Mouse (Mus musculus) embryonic fibroblast, embryonic 13.5 days (primary cell): ENCODE results near the gene Tmeff2. TPM values are rescaled to one million over a fixed set of nuclear protein-coding genes. Genes with fewer than 3 reads are reported as not detected.

Source experiments
- H3K27ac ChIP-seq: 2 replicates; pipeline ENCODE4 v1.5.1; 2012; ENCODE audit warnings: low read length, control low read depth, inconsistent platforms; ENCODE audit not compliant: insufficient read depth
- H3K4me1 ChIP-seq: 2 replicates; pipeline ENCODE4 v1.6.1; 2011; ENCODE audit warnings: low read length; ENCODE audit not compliant: control insufficient read depth, insufficient read depth
- H3K4me3 ChIP-seq: 2 replicates; pipeline ENCODE4 v1.5.1; 2011; ENCODE audit warnings: mild to moderate bottlenecking, control low read depth, low read length; ENCODE audit not compliant: insufficient read depth
- CTCF ChIP-seq: IDR thresholded peaks from 2 replicates; pipeline ENCODE4 v1.5.1; 2011; ENCODE audit warnings: mild to moderate bottlenecking, control low read depth, low read length, moderate library complexity, borderline replicate concordance; ENCODE audit not compliant: insufficient read depth
- POLR2A ChIP-seq: IDR thresholded peaks from 2 replicates; pipeline ENCODE4 v1.6.1; 2011; ENCODE audit warnings: low read depth, mild to moderate bottlenecking, control low read depth, low read length, moderate library complexity
- polyA plus RNA-seq: library from polyadenylated mRNA; stranded (reverse); fragments of >200 nt; gene quantifications from 2 replicates; pipeline ENCODE4 v1.2.4, GENCODE M21; 2011; ENCODE audit warnings: low read depth; ENCODE audit not compliant: missing spikeins, insufficient read length

Gene Tmeff2
- polyA plus RNA-seq, 1 experiment: 8.0 TPM

DNA sequence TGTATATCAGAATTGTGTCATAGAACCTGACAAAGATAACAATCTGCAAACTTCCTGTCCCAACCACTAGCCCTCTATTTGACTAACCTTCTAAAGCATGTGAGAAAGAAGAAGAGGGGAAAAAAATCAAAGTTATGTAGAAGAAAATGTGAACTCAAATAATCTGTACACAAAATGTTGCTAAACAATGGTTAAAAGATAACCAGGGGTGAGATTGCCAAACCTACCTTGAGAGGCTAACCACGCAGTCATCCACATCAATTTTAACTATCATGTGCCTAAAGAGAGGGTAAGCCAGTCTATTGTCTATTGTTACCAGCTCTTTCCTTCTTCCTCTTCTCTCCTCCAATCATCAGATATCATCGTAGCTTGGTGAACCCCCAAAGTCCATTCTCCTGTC is 35.0 kb downstream of the Tmeff2 start:
- peaks cover 4% of the 10 kb centered on the region; the same call in 1 of the 2 replicates for H3K4me1 ChIP-seq
- peak overlapping the region; percentile 47; the same call in 1 of the 2 replicates for H3K27ac ChIP-seq
- no peak overlapping the region for H3K4me3 ChIP-seq
- no peak for TF ChIP-seq CTCF
- TF ChIP-seq POLR2A: no peak

DNA sequence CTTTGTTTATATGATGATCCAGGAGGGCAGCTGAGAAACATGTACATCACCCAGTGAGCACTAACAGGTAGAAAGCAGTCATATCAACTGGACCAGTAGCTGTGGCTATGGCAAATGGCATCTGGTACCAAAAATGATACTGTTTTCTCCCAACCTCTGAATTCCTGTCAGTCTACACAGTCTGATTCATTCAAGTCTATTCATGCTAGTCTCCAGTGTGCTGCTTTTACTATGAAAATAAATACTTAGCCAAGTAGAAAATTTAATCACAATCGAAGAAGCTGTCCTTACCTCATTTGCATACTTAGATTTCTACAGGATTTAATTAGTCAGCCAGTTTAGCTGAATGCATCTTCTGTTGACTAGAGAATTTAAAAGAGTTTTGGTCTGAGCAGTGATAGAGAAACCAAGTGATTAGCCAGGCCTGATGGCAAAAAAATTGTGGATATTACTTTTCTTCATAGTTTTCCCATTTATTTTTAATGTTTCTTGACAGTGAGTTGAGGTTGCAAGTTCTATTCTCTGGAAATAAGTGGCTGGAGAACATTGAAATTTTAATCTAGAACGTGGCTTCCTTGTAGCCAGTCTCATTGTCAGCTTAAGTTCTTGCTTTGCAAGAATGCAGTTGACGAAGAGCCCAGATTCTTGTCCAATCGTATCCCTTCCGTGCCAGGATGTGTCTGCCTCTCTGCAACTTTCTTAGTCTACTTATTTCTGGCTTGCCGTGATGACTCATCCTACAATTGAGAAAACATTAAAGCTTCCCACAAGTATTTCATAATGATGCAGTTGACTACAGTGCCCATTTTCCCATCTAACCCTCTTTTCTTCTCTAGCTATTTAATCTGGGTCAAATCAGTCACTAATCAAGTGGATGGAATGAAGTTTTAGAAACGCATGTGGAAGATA is 39.9 kb downstream of the Tmeff2 start:
- peaks cover 6% of the 10 kb centered on the region; the same call in 1 of the 2 replicates for H3K4me1 ChIP-seq
- TF ChIP-seq POLR2A (no peak), CTCF (no peak)
- H3K4me3 ChIP-seq: no peak overlapping the region
- H3K27ac ChIP-seq: peak overlapping the region; percentile 57; the same call in 1 of the 2 replicates

DNA sequence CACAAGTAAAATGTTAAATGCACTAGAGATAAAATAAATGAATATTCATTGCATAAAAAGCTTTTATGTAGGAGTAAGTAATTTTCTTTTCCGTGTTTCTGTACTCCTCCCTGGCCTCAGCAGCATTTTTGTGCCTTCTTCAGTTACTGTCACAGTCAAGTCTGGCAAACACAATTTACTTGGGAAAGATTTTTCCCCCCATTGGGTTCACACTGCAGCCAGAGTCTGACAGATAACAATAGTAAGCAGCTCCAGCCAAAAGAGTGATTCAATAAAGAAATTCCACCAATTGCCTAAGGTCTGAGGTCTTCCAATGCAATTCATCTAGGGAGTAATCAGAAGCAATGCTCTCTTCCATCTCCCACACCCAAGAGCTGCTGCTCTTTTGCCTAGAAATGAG is 48.1 kb downstream of the Tmeff2 start:
- no peak for TF ChIP-seq POLR2A
- no peak for TF ChIP-seq CTCF
- Histone ChIP-seq H3K4me1 (no peaks in the 10 kb centered on the region), H3K4me3 (no peak overlapping the region), H3K27ac (no peak overlapping the region)

DNA sequence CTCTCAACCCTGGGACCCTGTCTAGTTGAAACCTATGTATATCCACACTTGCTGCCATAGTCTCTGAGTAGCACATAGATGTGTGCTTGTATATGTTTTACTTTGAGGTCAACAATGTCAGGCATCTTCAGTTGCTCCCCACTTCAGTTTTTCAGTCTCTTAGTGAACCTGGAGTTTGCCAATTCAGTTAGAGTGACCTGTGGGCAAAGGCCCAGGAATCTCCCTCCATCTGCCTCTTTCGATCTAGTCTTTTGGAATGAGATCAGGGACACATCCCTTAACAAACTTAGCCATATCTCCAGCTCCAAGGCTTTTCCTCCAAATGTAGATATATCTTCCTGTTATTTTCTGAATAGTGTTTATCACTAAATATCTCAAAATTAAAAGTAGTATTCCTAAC is 58.4 kb downstream of the Tmeff2 start:
- Histone ChIP-seq H3K4me3 (no peak overlapping the region), H3K4me1 (peaks cover 3% of the 10 kb centered on the region), H3K27ac (no peak overlapping the region)
- no peak for TF ChIP-seq POLR2A
- no peak for TF ChIP-seq CTCF

DNA sequence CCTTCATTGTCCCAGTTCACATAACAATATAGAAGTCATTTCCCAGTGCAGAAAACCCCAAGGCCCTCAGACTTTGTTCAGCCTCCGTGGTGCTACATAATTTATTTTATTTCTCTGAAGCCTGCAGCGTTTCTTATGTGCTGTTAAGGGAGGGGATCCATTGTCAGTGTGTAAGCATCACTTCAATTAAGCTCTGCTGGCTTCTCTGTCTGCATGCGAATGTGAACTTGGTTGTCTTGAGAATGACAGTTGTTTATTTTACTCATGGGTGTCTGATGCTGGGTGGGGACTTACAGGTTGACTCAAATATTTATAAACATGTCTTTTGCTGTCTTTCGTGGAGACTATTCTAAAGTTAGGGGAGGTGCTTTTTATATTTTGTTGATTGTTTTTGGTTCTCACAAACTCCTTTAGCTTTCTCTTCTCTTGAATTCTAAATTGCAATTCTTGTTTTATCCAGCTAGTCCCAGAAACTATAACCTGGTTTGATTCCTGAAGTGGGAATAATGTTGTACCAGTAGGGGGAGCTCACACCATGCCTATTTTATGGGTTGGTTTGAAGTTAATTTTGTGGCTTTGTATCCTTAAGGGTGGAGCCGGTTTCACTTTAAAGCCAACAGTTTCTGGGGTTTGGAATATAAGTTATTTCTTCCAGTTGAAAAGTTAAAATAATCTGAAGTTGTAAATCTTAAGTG is 61.7 kb downstream of the Tmeff2 start:
- H3K27ac ChIP-seq: peak overlapping the region; percentile 89
- TF ChIP-seq CTCF: no peak
- peaks cover 7% of the 10 kb centered on the region for H3K4me1 ChIP-seq
- no peak overlapping the region for H3K4me3 ChIP-seq

DNA sequence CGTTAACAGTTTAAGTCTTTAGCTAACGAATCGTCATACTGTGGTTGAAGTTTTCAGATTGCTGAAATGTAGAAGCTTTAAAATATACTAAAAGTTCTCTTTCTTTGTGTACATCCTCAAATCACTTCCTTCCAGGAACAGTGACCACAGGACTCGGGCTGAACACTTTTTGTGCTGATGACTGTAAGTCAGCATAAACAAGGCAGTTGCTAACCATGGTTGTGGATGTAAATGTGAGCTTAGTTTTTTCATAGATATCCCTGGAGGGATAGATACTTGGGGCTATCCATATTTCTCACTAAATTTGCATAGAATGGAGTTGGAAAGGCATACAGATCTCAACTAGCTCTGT is 62.2 kb downstream of the Tmeff2 start:
- no peak overlapping the region for H3K4me3 ChIP-seq
- peaks cover 7% of the 10 kb centered on the region for H3K4me1 ChIP-seq
- no peak for TF ChIP-seq POLR2A
- TF ChIP-seq CTCF: no peak
- H3K27ac ChIP-seq: peak overlapping the region; percentile 89

DNA sequence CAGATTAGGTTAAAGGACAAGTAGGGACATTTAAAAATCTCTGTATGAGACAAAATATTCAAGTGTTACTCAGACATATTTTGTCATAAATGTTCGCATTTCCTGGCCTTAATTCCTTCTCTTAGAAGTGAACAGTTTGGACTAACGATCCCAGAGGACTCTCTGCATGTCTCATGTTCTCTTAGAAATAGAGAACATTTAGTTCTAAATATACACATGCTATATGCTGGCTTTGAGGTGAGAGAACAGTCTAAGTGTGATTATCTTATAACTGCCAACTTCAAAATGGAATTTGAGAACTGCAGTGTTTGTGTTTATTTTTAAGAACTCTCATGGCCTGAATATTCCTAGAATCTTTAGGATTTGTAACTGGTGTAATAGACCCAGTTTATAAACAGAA is 69.2 kb downstream of the Tmeff2 start:
- no peak overlapping the region for H3K27ac ChIP-seq
- no peak overlapping the region for H3K4me3 ChIP-seq
- no peak for TF ChIP-seq CTCF
- TF ChIP-seq POLR2A: no peak
- peaks cover under 1% of the 10 kb centered on the region; the same call in 1 of the 2 replicates for H3K4me1 ChIP-seq

DNA sequence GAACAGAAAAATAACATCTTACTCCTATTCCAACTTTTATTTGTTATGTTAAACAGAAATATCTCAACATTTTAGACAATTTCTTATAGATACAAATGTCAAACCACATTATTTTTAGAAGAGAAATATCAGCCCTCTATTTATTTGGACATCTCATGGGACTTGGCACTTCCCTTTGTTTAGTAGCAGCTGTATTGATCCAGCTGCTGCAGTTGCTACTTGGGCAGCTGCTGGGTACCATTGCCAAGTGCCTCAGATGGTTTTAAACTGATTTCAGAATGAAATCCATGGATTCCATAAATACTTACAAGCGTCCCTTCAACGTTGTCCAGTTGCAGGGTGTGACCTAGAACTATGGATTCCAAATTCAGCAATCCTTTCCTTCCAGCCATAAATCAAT is 70.4 kb downstream of the Tmeff2 start:
- Histone ChIP-seq H3K4me1 (no peaks in the 10 kb centered on the region), H3K4me3 (no peak overlapping the region), H3K27ac (no peak overlapping the region)
- TF ChIP-seq POLR2A (no peak), CTCF (no peak)

DNA sequence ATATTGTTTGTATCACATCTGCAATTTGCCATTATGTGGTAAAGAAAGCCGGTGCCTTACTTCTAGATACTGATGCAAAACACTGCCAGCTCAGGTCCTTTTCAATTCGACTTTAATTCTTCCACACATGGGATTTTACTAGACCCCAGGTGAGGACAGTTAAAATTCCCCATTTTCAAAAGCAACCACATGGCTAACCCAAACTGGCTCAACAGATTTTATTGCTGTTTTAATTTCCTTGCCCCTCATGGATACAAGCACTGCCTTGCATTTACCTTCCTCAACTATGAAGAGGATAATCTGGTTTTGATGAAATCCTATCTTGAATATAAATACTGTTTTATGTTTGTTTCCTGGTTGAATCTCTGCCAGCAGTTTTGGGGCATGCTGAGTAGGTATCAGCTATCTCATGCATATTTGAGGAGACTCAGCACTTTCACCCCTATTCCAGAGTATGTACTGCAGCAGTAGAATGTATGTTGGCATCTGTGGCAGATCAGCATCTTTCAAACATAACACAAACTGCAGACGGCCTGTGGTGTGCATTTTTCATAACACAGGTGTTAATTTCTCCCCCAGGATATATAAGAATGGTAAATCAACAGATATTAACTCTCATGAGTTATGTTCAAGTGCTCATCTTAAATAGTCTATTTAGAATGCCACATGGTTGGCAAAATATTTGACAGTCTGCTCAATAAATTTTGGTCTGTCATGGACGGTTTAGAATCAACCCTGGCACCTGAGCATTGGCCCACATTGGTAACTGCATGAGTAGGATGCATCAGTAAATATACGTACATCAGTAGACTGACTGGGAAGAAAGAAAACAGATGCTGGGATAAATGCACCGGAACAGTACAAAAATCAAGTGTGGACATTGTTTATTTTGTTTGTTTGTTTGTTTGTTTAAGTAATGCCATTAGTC is 72.3 kb downstream of the Tmeff2 start:
- Histone ChIP-seq H3K27ac (no peak overlapping the region), H3K4me3 (no peak overlapping the region), H3K4me1 (no peaks in the 10 kb centered on the region)
- TF ChIP-seq POLR2A: no peak
- TF ChIP-seq CTCF: no peak
